Mouse (Mus musculus): Measurements from ENCODE around the gene Prss22.

DNA sequence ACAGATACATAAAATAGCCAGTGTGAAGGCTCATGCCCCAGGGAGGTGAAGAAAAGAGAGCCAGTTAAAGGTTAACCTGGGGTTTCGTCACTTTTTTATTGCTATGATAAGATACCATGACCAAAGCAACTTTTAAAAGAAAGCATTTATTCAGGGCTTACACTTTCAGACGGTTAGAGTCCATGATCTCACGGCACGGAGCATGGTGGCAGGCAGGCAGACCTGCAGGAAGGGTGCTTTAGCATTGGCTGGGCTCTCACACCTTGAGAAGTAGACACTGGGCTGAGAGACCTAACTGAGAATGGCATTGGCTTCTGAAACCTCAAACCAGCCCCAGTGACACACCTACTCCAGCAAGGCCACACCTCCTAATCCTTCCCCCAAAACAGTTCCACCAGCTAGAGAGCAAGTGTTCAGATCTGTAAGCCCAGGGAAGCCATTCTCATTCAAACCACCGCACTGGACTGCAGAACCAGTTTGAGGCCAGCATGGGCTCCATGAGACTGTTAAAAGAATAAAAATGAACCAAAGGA is 16.6 kb upstream of the Prss22 start:
- no peak for TF ChIP-seq ZNF384 (IDR thresholded peaks at IDR 0.05; ENCODE audit: low read depth, low read length)
- TF ChIP-seq ZC3H11A (IDR thresholded peaks at IDR 0.05; ENCODE audit: borderline replicate concordance, low read depth, low read length): no peak
- TF ChIP-seq CHD2 (IDR thresholded peaks at IDR 0.05; ENCODE audit: low read depth, low read length): no peak
- no peak for TF ChIP-seq HCFC1 (IDR thresholded peaks at IDR 0.05; ENCODE audit: borderline replicate concordance, insufficient read depth, low read length)
